Mouse (Mus musculus) A20 (cell line): Measurements from ENCODE around the gene Lrrc25.
"Not testable (repeated sequence)": the region's sequence is repeated elsewhere in the genome, so short reads cannot be mapped to it uniquely, and the experiment has no call there.

Source experiments
- DNase-seq: peaks from one replicate; pipeline ENCODE4 v3.0.0-alpha.2; 2011; ENCODE audit warnings: low read depth, low spot score

Gene Lrrc25

DNA sequence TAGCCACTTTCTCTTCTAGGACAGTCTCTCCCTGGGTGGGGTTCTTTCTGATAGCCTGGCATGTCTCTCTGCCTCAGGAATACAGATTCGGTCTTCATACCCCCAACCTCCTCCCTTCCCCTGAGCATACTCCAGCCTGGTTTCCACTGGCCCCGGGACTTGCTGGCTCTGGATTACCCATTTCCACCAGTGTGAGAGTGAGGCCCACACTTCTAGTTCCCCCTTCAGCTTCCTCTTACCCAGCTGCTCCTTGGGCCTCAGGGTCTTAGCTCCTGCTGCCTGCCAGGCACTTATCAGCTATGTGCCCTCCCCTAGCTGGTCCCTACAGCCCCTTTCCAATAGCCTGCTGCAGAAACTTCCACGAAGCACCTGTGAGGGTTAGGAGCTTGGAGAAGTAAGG lies at the start of gene Lrrc25:
Gene Lrrc25, plus strand, starts transcription at position 262 of the 400 bp plus-strand sequence.
- peak; percentile 48 for DNase-seq

GRCm38 (mm10) chr8:70570360-70570759 lies 45.6 kb upstream of the Lrrc25 start:
- DNase-seq, result no peak

- no peak for DNase-seq
These were observed 45.0 kb upstream of the Lrrc25 start for GRCm38 (mm10) chr8:70570990-70571389.

- DNase-seq, result no peak
These were observed 41.7 kb upstream of the Lrrc25 start for GRCm38 (mm10) chr8:70574302-70574701.

DNA sequence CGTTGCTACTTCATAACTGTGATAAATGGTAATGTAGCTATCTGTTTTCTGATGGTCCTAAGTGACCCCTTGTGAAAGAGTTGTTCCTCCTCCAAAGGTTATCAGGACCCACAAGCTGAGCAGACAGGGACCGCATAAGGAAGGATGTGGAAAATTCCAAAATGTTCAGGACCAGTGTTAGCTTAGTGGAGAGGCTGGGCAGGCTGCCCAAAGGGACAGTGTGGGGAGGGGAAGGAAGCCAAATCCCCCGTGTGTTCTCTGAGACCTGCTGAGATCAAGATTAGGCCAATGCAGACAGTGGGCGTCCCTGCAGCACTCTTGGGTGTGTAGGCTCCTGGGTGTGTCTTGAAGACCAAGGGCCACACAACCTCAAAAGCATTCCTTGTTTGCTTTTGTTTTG lies 41.0 kb upstream of the Lrrc25 start:
- no peak for DNase-seq

DNA sequence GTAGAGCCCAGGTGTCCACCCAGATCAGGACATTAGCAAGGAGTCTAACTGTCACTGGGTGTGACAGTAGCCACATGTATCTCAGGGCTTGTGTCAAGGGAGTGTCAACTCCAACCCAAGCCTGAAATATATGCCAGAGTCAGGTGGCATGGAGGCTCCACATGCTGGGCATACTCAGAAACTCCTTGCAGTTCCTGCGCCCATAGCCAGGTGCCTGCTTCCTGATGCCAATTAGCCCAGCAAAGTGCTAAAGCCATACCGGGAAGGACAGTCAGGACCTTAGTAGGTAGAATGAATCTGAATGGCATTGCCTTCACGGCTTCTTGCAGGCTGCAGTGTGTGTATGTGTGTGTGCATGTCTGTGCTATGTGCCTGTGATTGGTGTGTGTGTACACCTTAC lies 38.7 kb upstream of the Lrrc25 start:
- DNase-seq, result no peak

DNA sequence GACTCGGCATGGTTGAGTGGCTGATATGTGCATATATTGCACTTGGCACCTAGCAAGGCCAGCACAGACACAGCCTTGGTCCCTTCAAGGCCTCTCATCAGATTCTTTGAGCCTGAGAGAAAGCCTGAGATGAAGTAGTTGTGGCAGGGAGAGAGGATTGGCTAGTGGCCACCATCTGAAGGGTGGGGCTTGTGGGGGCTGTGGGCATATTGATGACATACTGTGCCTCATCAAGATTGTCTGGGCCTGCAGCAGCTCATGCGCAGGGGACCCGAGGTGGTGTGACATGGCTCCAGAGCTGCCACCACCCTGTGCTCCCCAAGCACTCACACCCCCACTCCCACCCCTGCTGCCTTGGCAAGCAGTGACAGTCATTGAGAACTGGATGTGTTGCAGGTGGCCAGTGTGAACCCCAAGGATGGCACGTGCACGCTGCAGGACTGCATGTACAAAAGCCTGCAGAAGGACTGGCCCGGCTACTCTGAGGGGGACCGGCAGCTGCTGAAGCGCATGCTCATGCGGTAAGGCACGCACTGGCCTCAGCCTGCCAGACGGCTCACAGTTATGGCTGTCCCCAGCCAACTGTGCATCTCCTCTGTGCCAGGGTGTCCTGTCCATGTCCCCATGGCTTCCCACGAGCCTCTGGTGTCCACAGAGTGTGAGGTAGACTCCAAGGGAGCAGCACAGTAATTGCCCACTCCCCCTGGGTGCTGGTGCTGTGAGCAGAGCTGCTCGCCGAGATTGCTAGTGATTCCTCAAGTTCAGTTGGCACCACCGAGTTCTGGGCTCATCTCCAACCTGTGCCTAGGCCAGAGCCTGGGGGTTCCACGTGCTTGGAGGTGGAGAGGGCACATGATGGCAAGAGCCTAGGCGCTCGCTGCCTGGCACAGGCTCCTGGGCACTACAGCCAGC lies 32.2 kb upstream of the Lrrc25 start:
- no peak for DNase-seq

DNA sequence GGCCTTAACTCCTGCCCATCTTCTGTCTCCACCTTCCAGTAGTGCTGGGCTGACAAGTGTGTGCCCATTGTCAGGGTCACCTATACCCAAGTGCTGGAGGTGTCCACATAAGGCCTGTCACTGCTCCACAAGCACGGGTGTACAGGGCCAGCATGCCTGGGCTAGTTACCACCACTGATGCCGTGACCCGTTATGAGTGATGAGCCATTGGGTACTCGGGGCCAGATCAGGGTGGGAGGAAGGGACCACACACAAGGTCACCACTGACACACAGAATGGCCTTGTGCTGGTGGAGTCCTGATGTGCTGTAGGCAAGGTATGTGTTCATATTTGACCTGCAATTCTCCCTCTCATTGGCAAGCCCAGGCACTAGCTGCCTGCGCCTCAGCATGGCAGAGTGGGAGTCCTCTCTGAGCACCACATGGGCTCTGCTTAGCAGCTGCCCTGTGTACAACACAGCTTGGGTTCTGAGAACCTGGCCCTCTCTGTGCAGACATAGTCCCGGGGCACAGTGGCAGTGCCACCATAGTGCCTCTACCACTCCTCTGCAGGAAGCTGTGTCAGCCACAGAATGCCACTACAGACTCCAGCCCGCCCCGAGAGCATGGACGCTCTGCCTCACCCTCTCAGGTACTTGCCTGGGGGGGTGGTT lies 31.2 kb upstream of the Lrrc25 start:
- DNase-seq, result no peak

DNA sequence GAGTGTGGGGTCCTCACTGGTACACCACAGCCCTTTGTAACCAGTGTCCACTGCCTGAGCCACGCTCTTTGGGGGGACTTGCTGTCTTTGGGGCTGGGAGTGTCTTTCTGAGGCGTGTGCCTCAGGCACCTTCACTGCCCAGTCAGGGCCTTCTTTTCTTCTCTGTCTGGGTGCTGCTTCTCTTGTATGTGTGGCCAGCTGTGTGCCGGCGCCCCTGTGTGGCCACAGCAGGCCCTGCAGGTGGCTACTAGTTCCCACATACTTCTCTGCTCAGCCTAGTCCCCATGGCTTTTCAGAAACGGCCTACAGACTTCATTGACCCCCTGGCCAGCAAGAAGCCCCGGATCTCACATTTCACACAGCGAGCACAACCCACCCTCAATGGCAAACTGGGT lies 30.7 kb upstream of the Lrrc25 start:
- peak; percentile 61 for DNase-seq

DNA sequence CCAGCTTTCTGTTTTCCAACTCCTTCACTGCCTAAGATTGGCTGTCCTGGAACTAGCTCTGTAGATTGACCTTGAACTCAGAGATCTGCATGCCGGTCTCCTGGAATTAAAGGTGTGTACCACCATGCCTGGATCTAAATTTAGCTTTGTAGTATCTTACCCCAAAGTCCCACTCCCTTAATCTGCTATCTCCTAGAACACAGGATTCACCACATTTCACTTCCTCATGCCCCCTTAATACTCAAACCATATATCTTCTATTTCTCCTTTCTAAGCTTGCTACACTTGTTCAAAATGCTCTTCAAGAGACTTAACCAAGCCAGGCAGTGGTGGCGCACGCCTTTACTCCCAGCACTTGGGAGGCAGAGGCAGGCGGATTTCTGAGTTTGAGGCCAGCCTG lies 28.0 kb upstream of the Lrrc25 start:
- DNase-seq, result not testable (repeated sequence)

DNA sequence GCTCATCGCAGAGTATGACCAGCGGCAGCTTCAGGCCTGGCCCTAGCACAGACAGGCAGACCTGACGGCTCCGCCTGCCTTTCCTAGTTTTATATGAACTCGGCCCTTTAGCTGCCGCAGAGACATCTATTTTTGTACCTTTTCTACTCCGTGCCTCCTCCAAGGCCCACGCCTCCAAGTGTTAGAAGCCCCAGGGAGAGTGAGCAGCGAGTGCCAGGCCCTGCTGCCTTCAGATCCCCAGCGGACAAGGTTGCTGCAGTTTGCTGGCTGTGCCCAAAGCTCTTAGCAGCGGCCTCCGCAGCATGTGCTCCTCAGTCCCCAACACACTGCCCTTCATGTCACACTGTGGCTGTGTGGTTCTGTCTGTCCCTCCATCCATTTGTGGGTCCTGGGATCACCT lies 24.4 kb upstream of the Lrrc25 start:
- no peak for DNase-seq

DNA sequence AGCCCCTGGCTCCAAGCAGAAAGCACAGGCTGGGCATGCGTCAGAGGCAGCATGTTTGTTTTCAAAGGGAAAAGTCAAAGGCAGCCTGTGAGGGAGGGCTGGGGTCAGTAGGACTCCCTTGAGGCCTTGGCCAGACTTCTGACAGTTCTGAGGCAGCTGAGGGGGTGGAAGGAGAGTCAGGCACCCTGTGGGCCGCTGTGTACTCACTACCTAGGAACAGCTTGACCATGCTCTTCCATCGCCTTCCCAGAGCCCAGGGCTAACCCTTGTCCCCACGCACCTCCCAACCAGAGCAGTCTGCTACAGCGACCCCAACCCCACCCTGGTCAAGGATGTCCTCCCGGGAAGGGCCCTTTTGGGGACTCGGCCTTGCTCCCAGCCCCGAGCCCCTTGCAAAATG lies 22.8 kb upstream of the Lrrc25 start:
- no peak for DNase-seq

GRCm38 (mm10) chr8:70593961-70594609 lies 21.9 kb upstream of the Lrrc25 start, which contains the start of gene Isyna1:
Isyna1 (plus strand) TSS chr8:70594373.
- DNase-seq, result peak; percentile 99

GRCm38 (mm10) chr8:70594621-70595564 lies 21.1 kb upstream of the Lrrc25 start:
- no peak for DNase-seq

DNA sequence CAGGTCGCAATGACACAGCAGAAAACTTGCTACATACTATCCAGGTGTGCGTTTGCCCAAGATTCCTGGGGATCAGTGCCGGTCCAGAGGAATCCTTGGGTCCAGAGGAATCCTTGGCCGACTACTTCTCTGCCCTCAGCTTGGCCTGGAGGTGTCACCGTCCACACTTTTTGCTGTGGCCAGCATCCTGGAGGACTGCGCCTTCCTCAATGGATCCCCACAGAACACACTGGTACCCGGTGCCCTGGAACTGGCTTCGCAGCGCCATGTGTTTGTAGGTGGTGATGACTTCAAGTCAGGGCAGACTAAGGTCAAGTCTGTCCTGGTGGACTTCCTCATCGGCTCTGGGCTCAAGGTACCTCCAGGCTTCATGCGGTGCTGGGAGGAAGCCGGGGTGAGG lies 20.1 kb upstream of the Lrrc25 start:
- no peak for DNase-seq

DNA sequence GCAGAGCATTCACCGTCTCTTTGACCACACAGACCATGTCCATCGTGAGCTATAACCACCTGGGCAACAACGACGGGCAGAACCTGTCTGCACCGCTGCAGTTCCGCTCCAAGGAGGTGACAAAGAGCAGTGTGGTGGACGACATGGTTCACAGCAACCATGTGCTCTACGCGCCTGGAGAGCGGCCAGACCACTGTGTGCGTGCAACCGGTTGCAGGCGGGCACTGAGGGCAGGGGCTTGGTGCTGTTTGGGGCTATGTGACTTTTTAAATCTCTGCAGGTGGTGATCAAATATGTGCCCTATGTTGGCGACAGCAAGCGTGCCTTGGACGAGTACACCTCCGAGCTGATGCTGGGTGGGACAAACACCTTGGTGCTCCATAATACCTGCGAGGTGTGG lies 19.7 kb upstream of the Lrrc25 start:
- DNase-seq, result no peak

- DNase-seq, result no peak
These were observed 19.1 kb upstream of the Lrrc25 start for GRCm38 (mm10) chr8:70596775-70597416.

DNA sequence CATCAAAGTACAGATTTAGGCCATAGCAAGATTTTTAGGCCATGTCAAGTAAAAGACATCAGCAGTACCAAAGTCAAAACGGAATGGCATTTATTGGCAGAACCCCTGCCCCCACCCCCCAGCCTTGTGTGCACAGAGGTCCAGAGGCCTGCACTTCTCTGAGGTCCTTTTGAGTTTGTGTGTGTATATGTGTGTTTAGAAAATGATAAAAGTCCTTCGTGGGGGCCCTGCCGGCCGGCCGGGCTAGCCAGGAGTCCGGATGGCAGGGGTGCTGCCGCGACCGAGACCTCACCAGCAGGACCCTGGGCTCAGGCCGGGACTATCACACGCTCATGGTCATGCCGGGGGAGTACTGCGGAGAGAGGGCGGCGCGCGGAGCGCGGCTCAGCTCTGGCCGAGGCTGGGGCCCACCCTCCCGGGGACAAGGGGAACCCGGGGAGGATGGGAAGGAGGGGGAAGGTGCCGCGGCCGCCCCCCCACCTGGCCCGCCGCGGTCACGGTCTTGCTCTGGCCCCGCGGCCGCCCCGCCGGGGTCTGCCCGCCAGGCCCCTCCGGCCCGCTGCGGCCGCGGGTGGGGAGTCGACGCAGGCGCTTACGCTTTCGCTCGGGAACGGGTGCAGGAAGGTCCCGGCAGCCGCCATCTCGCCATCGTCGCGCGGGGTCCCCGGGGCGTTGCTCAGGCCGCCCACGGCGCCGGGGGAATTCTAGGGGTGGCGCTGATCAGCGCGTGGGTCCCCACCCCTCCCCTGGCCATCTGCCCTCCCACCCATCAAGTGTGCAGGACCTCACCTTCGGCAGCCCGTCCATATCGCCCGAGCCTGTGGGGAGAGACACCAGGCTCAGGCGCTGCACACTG lies 18.3 kb upstream of the Lrrc25 start:
- no peak for DNase-seq

DNA sequence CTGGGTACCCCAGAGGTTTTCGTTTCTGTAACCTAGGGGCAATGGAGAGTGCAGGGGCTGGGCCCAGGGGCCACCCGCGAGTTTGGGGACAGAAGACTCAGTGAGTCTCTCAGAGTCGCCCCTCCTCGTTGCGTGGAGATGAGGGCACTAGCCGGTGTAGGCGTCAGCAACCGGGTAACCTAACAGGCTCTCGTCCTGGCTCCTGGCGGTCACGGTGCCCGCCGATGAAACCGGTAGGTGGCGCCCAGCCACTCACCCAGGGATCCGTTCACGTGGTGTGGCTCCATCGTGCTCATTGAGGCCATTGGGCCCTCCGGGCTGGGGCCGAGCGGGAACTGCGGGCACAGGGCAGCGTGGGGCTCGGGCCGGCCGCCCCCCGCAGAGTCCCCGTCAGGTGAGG lies 17.7 kb upstream of the Lrrc25 start:
- no peak for DNase-seq

DNA sequence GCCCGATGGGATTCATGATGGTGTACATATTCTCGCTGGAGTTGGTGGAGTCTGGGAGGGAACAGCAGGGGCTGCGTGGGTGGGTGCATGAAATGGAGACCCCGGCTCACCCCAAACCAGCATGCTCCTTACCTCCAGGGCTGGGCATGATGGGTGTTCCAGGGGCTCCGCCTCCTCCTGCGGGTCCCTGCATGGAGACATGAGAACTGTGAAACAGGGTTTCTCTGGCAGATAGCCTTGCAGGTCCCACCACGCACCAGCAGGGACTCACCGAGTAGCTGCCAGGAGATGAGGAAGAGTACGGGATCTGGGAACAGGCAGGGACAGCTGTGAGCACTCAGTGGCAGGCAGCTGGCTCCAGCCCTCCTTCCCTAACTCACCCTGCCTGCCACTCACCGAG lies 17.2 kb upstream of the Lrrc25 start:
- DNase-seq, result no peak
